Mouse (Mus musculus) spleen, embryonic (tissue): ENCODE results near the gene Defb35.
"Not testable (repeated sequence)": the region's sequence is repeated elsewhere in the genome, so short reads cannot be mapped to it uniquely, and the experiment has no call there.

Source experiments
- CTCF ChIA-PET: fragments of 350-600 bp; sonication (Branson Sonifier 250); formaldehyde crosslinking; loops from one replicate; lab custom pipeline; 2022; lab: Charles Lee

Defb35 gene

DNA sequence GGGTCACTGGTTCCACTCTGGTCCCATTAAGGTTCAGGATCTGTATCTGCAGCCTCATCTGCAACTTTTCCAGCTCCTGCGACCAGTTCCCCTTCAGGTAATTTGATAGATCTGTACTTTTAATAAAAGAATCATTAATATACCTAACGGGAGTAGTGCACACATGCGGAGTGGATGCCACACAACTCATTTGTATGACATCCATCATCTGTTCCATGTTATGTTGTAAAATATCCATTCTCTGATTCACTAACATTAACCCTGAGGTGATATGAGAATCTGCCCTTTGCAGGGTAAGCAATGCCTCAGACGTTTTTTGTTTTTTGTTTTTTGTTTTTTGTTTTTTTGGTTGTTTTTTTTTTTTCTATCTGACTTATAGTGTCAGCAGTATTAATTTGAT lies at the start of gene Defb35:
TSS of gene Defb35 (plus strand) at position 301 of the 400 bp plus-strand sequence.
- CTCF ChIA-PET, result not testable (repeated sequence)

DNA sequence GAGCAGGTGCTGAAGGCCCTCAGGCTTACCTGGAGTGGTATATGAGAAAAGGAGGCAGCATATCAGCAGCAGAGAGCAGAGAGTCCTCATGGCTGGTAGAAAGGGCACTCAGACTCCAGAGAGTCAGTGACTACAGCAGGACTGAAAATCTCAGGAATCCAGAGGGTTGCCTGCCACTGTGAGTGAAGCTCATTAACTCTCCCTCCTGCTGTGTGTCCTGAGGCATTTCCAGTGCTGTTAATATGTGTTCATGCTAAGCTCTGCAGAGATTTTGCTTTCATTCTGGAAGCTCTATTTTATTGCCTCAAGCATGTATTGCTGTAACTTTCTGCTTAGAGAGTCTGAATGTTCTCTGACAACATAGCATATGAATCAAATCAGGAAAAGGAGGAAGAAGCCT lies 31.9 kb upstream of the Defb35 start, which contains the start of gene Defb11:
TSS of gene Defb11 (minus strand) at position 123 of the 400 bp plus-strand sequence.
- CTCF ChIA-PET, result not testable (repeated sequence)

DNA sequence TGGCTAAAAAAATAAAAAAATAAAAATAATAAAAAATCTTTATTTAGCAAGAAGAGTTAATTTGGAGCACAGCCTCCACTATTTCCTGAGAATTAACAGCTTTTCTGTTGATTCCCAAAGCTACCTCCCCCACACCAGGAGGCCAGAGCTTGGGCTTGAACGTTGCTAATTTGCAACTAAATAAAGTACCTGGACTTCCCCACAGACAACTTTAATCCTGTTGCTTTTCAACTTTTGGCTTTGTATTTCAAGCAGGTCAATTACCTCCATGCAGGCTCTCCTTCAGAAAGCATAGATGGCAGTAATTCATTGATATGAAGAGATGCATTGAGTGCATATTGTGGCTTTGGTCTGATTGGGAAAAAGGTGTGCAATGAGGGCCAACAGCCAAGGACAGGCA lies 26.2 kb upstream of the Defb35 start:
- CTCF ChIA-PET, result no interaction called here

DNA sequence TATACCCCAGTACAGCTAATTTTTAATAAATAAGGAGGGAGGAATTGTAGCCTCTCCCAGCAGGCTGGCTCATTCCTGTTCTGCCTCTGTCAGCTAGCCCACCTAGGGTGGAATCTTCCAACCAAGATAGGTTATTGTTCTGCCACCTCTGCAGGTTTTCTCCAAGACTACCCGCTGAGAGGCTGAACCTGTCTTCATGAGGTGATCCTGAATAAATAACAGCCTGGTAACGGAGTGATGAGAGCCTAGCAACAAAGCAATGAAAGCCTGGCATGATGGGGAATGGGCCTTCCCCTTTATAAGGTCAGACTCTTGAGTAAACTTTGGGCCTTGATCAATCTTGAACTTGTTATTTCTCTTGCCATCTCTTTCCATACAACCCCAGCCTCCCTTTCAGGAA lies 25.6 kb upstream of the Defb35 start:
- CTCF ChIA-PET, result no interaction called here

DNA sequence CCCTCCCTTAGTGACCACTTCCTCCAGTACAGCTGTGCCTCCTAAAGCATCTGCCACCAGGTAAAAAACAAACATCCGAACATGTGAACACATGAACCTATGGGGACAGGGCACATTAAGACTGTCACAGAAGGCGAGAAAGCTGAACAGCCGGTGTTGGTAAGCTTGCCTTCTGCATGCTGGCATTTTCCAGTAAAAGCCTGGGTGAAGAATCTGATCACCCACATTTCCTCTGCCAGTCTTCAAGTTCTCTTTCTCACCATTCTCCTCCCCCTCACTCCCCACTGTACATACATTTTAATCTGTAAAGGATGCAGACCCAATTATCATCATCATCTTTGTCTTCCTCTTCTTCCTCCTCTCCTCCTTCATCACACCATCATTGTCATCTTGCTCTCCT lies 22.5 kb upstream of the Defb35 start:
- CTCF ChIA-PET, result no interaction called here

DNA sequence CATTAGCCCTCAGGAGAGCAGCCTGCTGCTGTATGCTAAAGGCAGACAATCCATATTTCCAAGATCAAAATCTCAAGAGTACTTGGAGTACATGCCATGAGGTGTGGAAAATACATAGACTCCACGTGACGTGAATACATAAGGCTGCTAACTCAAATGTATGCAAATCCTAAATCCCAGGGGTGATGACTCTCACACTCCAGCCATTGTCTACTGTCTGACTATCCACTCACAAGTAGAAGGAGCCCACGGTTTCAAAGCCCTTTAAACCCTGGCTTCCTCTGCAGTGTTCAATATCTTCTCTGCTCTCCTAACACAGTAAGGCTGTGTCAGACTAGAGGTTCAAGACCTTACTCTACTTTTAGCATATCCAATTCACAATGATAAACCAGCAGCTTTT lies 7.4 kb upstream of the Defb35 start:
- CTCF ChIA-PET, result not testable (repeated sequence)

DNA sequence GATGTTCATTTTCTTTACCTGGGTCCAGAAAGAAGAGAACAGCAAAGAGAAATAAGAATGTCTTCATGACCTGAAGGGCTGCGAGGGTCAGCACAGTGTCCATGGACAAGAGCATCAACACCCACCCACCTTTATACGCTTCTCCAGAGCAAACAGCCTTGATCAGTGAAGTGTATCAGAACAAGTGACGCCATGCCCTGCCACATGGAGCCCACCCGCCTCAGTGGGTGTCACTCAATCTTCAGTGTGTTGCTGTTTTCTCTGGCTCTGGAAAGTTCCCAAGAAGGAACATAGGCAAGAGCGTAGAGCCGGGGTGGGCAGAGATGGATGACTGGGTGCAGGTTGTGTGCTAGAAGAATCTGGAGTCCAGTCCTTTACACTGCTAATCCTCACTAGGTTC lies 5.5 kb upstream of the Defb35 start, which contains the start of gene Defb15:
TSS of gene Defb15 (minus strand) at position 101 of the 400 bp plus-strand sequence.
- CTCF ChIA-PET, result no interaction called here

DNA sequence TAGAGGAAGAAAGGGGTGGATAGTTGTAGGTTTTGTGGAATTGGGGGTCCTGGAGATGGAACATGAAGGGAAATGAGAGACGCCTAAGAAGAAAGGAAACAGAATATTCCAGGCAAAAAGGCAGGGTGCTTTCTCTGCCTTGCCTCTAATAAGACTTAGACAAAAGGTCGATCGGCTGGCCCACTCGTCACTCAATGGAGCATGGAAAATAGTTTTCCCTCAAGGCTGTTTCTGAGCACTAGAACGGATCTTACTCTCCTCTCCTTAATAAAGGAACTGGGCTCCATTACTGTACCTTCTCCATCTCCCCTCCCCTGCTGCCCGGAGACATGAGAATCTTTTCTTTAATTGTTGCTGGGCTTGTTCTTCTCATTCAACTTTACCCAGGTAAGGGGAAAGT lies 8.3 kb downstream of the Defb35 start, which contains the start of gene Defb13:
TSS of gene Defb13 (plus strand) at position 301 of the 400 bp plus-strand sequence.
- CTCF ChIA-PET, result no interaction called here

DNA sequence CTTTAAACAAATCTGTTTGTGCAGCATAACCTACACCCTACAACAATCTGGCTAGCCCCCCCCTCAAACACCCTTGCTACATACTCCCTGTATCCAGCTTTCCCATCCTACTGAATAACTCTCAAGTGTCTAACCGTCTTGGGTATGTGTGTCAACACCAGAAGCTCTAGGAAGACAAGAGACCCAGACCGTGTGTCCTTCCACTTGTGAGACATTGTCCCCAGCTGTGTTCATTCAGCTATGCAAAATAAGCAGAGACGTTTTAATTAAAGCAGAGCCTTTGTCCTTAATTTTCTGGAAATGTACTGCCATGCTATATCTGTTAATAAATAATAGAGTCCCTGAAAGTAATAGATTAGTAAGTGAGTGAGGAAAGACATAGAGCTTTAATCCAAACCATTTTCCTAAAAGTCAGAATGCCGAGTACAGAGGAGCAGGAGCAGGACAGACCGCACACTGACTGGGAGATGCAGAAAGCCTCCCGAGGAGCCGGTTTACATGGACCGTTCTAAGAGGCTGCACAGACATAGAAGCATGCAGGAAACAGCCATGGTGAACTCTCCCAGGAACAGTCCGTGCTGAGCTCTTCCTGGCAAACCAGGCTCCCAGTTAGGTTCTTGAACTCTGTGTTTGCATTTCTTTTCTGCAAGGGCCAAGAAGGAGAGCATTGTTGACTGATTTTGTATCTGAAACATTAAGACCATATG lies 9.3 kb downstream of the Defb35 start:
- CTCF ChIA-PET, result no interaction called here

DNA sequence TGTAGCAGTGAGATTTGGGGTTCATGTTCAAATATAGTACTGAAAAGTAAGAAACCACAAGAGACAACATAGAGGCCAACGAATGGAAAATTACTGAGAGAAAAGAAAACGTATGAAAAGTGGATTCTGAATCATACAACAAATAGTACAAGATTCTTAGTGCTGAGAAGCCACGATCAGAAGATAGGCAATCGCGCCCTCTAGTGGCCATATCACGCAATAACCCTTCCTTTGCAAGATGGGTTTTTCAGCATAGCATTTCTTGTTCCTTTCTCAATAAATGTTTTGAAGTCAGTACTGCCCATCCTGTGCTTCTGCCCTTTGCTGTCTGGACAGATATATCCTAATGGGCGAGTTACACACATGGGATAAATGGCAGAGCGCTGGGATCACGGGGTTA lies 17.2 kb downstream of the Defb35 start:
- CTCF ChIA-PET, result no interaction called here

DNA sequence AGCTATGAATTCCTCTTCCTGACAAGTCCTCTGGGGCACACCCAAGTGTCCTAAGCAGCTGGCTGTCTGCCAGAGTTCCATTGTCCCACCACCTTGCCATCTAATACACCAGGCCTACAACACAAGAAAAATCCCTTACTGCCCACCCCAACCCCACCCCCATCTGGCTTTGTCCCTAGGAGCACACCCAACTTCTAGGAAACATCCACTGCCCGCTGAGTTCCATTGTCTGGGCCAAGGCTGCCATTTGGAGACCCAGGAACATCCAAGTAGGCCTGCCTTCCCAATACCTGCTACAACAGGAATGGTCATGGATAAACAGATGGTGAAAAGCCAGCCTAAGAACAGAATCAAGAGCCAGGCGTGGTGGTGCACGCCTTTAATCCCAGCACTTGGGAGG lies 18.2 kb downstream of the Defb35 start:
- CTCF ChIA-PET, result no interaction called here

DNA sequence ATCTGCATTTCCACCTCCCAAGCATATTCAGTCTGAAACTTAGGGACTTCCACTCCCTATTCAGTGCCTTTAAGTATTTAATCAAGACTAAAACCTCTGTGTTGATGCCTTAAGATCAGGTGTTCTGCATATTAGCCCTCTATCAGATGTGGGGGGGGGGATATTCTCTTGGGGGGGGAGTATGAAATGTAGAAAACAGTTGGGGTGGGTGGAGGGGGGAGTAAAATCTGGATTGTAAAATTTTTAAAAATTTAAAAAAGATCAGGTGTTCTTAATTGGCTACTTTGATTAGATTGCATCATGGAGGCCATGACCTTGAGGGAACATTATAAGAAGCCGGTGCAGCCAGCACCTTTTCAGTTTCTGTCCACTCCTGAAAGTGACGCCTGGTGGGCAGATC lies 20.3 kb downstream of the Defb35 start, which contains the start of gene Fam90a1a:
TSS of gene Fam90a1a (plus strand) at position 301 of the 400 bp plus-strand sequence.
- CTCF ChIA-PET, result no interaction called here

DNA sequence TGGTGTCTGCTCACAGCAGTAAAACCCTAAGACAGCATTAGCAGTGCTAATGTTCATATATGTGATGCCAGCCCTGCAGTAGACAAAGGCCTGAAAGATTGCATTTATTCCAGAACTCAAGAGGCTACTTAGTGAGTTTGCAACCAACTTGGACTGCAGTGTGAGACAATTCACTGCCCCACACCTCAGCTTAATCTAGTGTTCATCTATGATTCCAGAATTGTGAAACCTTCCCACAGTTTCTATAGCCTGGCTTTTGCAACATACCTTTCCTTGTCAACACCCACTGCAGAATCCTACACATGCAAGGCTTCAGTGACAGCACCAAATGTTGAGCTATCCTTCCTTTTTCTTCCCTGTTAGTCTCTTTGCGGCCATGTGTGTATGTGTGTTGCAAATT lies 28.5 kb downstream of the Defb35 start:
- CTCF ChIA-PET, result no interaction called here

DNA sequence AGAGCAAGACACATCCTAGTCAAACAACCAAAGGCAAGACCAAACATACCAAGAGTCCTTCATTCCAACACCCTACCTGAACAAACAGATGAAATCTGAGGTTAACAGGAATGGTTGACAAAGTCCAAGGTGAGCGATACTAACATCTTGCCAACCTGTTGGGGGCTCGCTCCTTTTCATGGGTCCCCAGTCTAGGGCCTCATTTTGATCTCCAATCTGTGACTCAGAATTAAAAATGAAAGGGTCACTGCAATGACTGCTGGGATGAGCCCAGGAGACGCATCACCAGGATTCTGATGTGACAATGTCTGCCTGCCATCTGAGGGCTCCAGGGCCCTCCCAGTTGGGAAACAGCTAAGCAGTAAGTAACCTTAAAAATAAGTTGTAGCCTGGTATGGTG lies 31.3 kb downstream of the Defb35 start, which contains the start of gene Ccdc70:
TSS of gene Ccdc70 (plus strand) at position 301 of the 400 bp plus-strand sequence.
- CTCF ChIA-PET, result no interaction called here

DNA sequence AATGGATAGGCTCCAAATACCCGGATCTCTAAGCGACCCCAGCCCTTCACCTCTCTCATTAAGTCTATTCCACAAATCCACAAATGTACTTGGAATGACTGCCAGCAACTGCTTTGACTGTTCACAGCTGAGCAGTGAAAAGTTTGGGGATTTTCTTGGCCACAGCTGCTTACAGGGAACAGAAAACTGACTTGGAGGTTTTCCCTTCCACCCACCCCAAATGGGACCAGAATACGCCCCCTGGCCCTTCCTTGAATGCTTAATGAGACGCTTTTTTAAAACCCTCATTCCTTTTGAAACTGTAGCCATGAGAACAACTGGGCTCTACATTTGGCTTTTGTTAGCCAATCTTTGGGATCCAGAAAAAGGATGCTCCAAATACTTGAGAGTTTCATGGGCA lies 40.0 kb downstream of the Defb35 start:
- CTCF ChIA-PET, result no interaction called here

DNA sequence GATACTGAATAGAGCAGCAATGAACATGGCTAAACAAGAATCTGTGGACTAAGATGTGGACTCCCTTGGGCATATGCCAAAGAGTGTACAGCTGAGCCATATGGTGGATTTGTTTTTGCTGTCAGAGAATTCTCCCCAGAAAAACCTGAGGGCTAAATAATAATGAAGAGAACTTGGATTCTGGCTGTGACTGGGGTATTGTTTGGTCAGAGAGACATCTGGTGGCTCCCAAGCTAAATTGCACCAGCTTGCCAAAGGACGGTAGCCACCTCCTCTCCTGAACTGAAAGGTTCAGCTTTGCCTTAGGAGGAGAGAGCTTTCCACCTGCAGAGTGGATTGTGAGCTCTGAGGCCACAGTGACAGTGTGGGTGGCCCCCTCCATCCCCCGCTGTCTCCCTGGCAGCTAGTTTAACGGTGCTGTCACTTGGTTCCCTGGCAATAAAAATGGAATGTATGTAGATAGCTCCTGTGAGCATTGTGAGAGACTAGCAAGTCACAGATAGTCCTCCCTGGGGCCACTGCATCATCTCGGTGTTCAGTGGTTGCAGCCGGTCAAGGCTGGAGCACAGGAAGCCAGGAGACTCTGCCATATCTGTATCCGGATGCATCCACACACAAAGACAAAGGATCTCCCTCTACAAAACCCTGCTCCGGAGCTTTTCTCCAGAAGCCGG lies 43.6 kb downstream of the Defb35 start:
- CTCF ChIA-PET, result no interaction called here
